Mouse (Mus musculus) liver, embryonic 11.5 days (tissue): ENCODE data around the gene Gm36864. TPM values are rescaled to one million over a fixed set of nuclear protein-coding genes. Genes with fewer than 3 reads are reported as not detected.
"Not testable (repeated sequence)": the region's sequence is repeated elsewhere in the genome, so short reads cannot be mapped to it uniquely, and the experiment has no call there.

Experiments
- ATAC-seq: fragments of 200-750 bp; cut with Nextera tagmentation; replicated peaks from 2 replicates; pipeline ENCODE4 v1.8.0; 2017; ENCODE audit warnings: moderate number of reproducible peaks, mild to moderate bottlenecking, moderate TSS enrichment, moderate library complexity; ENCODE audit not compliant: low FRiP score
- DNase-seq: peaks from one replicate; pipeline ENCODE4 v3.0.0-alpha.2; 2017; ENCODE audit warnings: low spot score
- H3K27ac ChIP-seq: fragments of 300-500 bp; sonication (generic); 2 replicates; pipeline ENCODE4 v1.5.1; 2014; ENCODE audit warnings: mild to moderate bottlenecking, low read depth, low read length, control low read depth
- H3K27me3 ChIP-seq: fragments of 300-500 bp; sonication (generic); replicated peaks from 2 replicates; pipeline ENCODE4 v1.6.1; 2014; ENCODE audit warnings: low read length, mixed read lengths; ENCODE audit not compliant: control insufficient read depth, insufficient read depth
- H3K36me3 ChIP-seq: fragments of 300-500 bp; sonication (generic); 2 replicates; pipeline ENCODE4 v1.6.1; 2014; ENCODE audit warnings: mild to moderate bottlenecking, low read length, moderate library complexity, mixed read lengths; ENCODE audit not compliant: control insufficient read depth, insufficient read depth
- H3K4me1 ChIP-seq: fragments of 300-500 bp; sonication (generic); replicated peaks from 2 replicates; pipeline ENCODE4 v1.6.1; 2014; ENCODE audit warnings: low read length, mixed read lengths; ENCODE audit not compliant: control insufficient read depth, insufficient read depth
- H3K4me2 ChIP-seq: fragments of 300-500 bp; sonication (generic); 2 replicates; pipeline ENCODE4 v1.6.1; 2014; ENCODE audit warnings: mild to moderate bottlenecking, control low read depth, moderate library complexity
- H3K4me3 ChIP-seq: fragments of 300-500 bp; sonication (generic); 2 replicates; pipeline ENCODE4 v1.5.1; 2014; ENCODE audit warnings: low read depth, low read length, control low read depth
- H3K9ac ChIP-seq: fragments of 300-500 bp; sonication (generic); 2 replicates; pipeline ENCODE4 v1.6.1; 2014; ENCODE audit warnings: low read depth, low read length, control low read depth
- H3K9me3 ChIP-seq: fragments of 300-500 bp; sonication (generic); 2 replicates; pipeline ENCODE4 v1.6.1; 2016; ENCODE audit warnings: low read length, inconsistent platforms, mixed read lengths; ENCODE audit not compliant: control insufficient read depth
- WGBS: fragments of 180-500 bp; shearing (Covaris S2); extraction: QIAGEN DNeasy Blood & Tissue Kit; methylation state at CpG from one replicate; pipeline ENCODE4 v1.1.7; 2014; 5-methylcytosine and 5-hydroxymethylcytosine counted together
- polyA plus RNA-seq: library from polyadenylated mRNA; unstranded; fragments of >200 nt; fragmentation: Nextera tagmentation; extraction: Ambion mirVana; gene quantifications from 2 replicates; pipeline ENCODE4 v1.2.1, GENCODE M21; 2014

Gm36864 gene
- polyA plus RNA-seq, 1 experiment from 2014 or later: not detected

- not testable (repeated sequence) for DNase-seq, H3K36me3 ChIP-seq, H3K27me3 ChIP-seq, H3K9ac ChIP-seq, ATAC-seq, H3K9me3 ChIP-seq, H3K4me1 ChIP-seq, H3K4me3 ChIP-seq, H3K27ac ChIP-seq, H3K4me2 ChIP-seq
- 54% methylated on average over 6 of the region's 6 CpGs for WGBS
Measured at GRCm38 (mm10) chr7:44222335-44222734, 13.6 kb upstream of the Gm36864 start.

GRCm38 (mm10) chr7:44225076-44225475 lies 10.9 kb upstream of the Gm36864 start, which contains the start of gene Klk1:
Gene Klk1 (plus strand): TSS chr7:44225360.
- H3K4me1 ChIP-seq: no peaks in the 10 kb centered on the region
- DNase-seq (no peak), ATAC-seq (no peak)
- H3K4me2 ChIP-seq: no peak within 1 kb of the TSS
- H3K36me3 ChIP-seq: no peaks in the 10 kb centered on the region
- 62% methylated on average over 1 of the region's 1 CpGs for WGBS
- H3K9me3 ChIP-seq: no peaks in the 10 kb centered on the region
- H3K27me3 ChIP-seq: no peaks in the 10 kb centered on the region
- no peak within 1 kb of the TSS for H3K27ac ChIP-seq
- H3K9ac ChIP-seq: no peak within 1 kb of the TSS
- H3K4me3 ChIP-seq: no peak within 1 kb of the TSS

- 34% methylated on average over 2 of the region's 2 CpGs for whole genome bisulfite sequencing
Measured at GRCm38 (mm10) chr7:44239913-44240312, 3.9 kb downstream of the Gm36864 start.

GRCm38 (mm10) chr7:44240712-44241111 lies 4.7 kb downstream of the Gm36864 start:
- 44% methylated on average over 1 of the region's 1 CpGs for WGBS
- Histone ChIP-seq H3K27ac (no peak overlapping the region), H3K4me2 (no peak overlapping the region), H3K4me1 (peaks cover 10% of the 10 kb centered on the region), H3K9ac (no peak overlapping the region), H3K36me3 (no peaks in the 10 kb centered on the region), H3K9me3 (no peaks in the 10 kb centered on the region), H3K27me3 (no peaks in the 10 kb centered on the region), H3K4me3 (no peak overlapping the region)
- no peak for ATAC-seq
- no peak for DNase-seq

More at GRCm38 (mm10) chr7:44239913-44240312, 3.9 kb downstream of the Gm36864 start:
- Histone ChIP-seq H3K27ac (no peak overlapping the region), H3K9me3 (no peaks in the 10 kb centered on the region), H3K4me2 (no peak overlapping the region), H3K4me3 (no peak overlapping the region), H3K9ac (no peak overlapping the region), H3K27me3 (no peaks in the 10 kb centered on the region), H3K36me3 (no peaks in the 10 kb centered on the region), H3K4me1 (0 out of 2 replicates have a peak, but pooled peaks cover 3% of the 10 kb centered on the region)
- no peak for DNase-seq
- no peak for ATAC-seq

- no peak for ATAC-seq
Measured at GRCm38 (mm10) chr7:44241163-44241562, 5.2 kb downstream of the Gm36864 start.

GRCm38 (mm10) chr7:44244080-44244479 lies 8.1 kb downstream of the Gm36864 start:
- DNase-seq (no peak), ATAC-seq (no peak)
- WGBS: 41% methylated on average over 1 of the region's 1 CpGs
- Histone ChIP-seq H3K4me2 (no peak overlapping the region), H3K9me3 (no peaks in the 10 kb centered on the region), H3K4me3 (no peak overlapping the region), H3K36me3 (peaks cover 6% of the 10 kb centered on the region), H3K9ac (no peak overlapping the region), H3K27me3 (no peaks in the 10 kb centered on the region), H3K27ac (no peak overlapping the region), H3K4me1 (peaks cover 23% of the 10 kb centered on the region)

More at GRCm38 (mm10) chr7:44241163-44241562, 5.2 kb downstream of the Gm36864 start:
- Histone ChIP-seq H3K4me2 (no peak overlapping the region), H3K9me3 (no peaks in the 10 kb centered on the region), H3K4me1 (peaks cover 10% of the 10 kb centered on the region), H3K9ac (no peak overlapping the region), H3K4me3 (no peak overlapping the region), H3K27ac (no peak overlapping the region), H3K36me3 (no peaks in the 10 kb centered on the region), H3K27me3 (no peaks in the 10 kb centered on the region)
- WGBS: 57% methylated on average over 2 of the region's 2 CpGs
- no peak for DNase-seq

GRCm38 (mm10) chr7:44246055-44246983 lies 10.3 kb downstream of the Gm36864 start, which contains the start of the genes 1700028J19Rik and 2410002F23Rik:
Gene 1700028J19Rik (minus strand): TSS chr7:44246695.
Gene 2410002F23Rik (plus strand): TSS chr7:44246722.
- Histone ChIP-seq H3K9ac (peak within 1 kb of the TSS; percentile 97), H3K27ac (peak within 1 kb of the TSS; percentile 96), H3K36me3 (peaks cover 26% of the 10 kb centered on the region), H3K4me1 (peaks cover 20% of the 10 kb centered on the region), H3K4me3 (peak within 1 kb of the TSS; percentile 96), H3K27me3 (no peaks in the 10 kb centered on the region), H3K9me3 (no peaks in the 10 kb centered on the region), H3K4me2 (peak within 1 kb of the TSS; percentile 90)
- DNase-seq: peak; percentile 88
- under 1% methylated on average over 62 of the region's 62 CpGs for WGBS
- ATAC-seq: peak; percentile 85

GRCm38 (mm10) chr7:44246984-44247470 lies 11.1 kb downstream of the Gm36864 start:
- peak overlapping the region; percentile 90 for H3K4me2 ChIP-seq
- peak overlapping the region; percentile 97 for H3K9ac ChIP-seq
- H3K4me1 ChIP-seq: peaks cover 20% of the 10 kb centered on the region
- peak; percentile 5; the same call in 1 of the 2 replicates for ATAC-seq
- no peak for DNase-seq
- no peaks in the 10 kb centered on the region for H3K9me3 ChIP-seq
- H3K27me3 ChIP-seq: no peaks in the 10 kb centered on the region
- H3K27ac ChIP-seq: peak overlapping the region; percentile 96
- WGBS: under 1% methylated on average over 23 of the region's 23 CpGs
- peaks cover 26% of the 10 kb centered on the region for H3K36me3 ChIP-seq
- peak overlapping the region; percentile 96 for H3K4me3 ChIP-seq
